In genomic region chr10:58343552-58343951, GRCm38 (mm10) we compare ENCODE assay signal across 29 mouse cellular contexts. TPM values are rescaled to one million over a fixed set of nuclear protein-coding genes. Genes with fewer than 3 reads are reported as not detected.
DNase-seq lines count a peak whose midpoint lies in the region; ATAC-seq and TF ChIP-seq lines count a peak whose summit lies in the region.
"Had no signal": no experiment of that assay in that cellular context is flagged by ENCODE, and none has a peak within 500 bp of the region (broad histone marks: within the 10 kb centered on the region; RNA-seq: fewer than 3 reads in every experiment).

No protein-coding gene starts in this region.

- H3K4me1 ChIP-seq in heart, embryonic 12.5 days (replicated peaks) = peaks cover 48% of the 10 kb centered on the region
- H3K4me1 ChIP-seq in heart, embryonic 11.5 days (ENCODE audit: control insufficient read depth, insufficient read depth, low read length) = peaks cover 24% of the 10 kb centered on the region
- H3K4me1 ChIP-seq in intestine, embryonic 16.5 days (ENCODE audit: control insufficient read depth, insufficient read depth, low read length) = peaks cover 18% of the 10 kb centered on the region
- peaks cover 9% of the 10 kb centered on the region; the same call in 1 of the 2 replicates for H3K4me1 ChIP-seq in intestine, embryonic 15.5 days (replicated peaks)
- peaks cover 24% of the 10 kb centered on the region for H3K4me1 ChIP-seq in lung, embryonic 16.5 days (replicated peaks; ENCODE audit: control insufficient read depth, insufficient read depth, low read length)
- 0 out of 2 replicates have a peak, but pooled peaks cover 2% of the 10 kb centered on the region for H3K4me1 ChIP-seq in stomach, postnatal 0 days (replicated peaks; ENCODE audit: control insufficient read depth, insufficient read depth)
- H3K4me1 ChIP-seq: forebrain, embryonic 15.5 days had no signal

- no peak for ATAC-seq in heart, embryonic 12.5 days (ENCODE audit: insufficient number of reproducible peaks, low FRiP score)
- no peak for ATAC-seq in heart, embryonic 11.5 days (replicated peaks; ENCODE audit: insufficient number of reproducible peaks, low FRiP score, low TSS enrichment)
- ATAC-seq in intestine, embryonic 16.5 days = no peak
- ATAC-seq in intestine, embryonic 15.5 days = no peak
- ATAC-seq in lung, embryonic 16.5 days (ENCODE audit: low read depth) = no peak
- ATAC-seq in stomach, postnatal 0 days (ENCODE audit: low FRiP score, low TSS enrichment) = no peak
- ATAC-seq: CD4-positive, CD25-positive, alpha-beta regulatory T cell, adult 4 months; forebrain, embryonic 15.5 days; midbrain, embryonic 13.5 days; Patski had no signal

- H3K36me3 ChIP-seq in heart, embryonic 12.5 days = 0 out of 2 replicates have a peak, but pooled peaks cover 3% of the 10 kb centered on the region
- H3K36me3 ChIP-seq in heart, embryonic 11.5 days (ENCODE audit: control insufficient read depth, insufficient read depth, low read length) = no peaks in the 10 kb centered on the region
- peaks cover 2% of the 10 kb centered on the region; the same call in 1 of the 2 replicates for H3K36me3 ChIP-seq in intestine, embryonic 16.5 days (ENCODE audit: control insufficient read depth, insufficient read depth, low read length)
- no peaks in the 10 kb centered on the region for H3K36me3 ChIP-seq in intestine, embryonic 15.5 days
- H3K36me3 ChIP-seq in lung, embryonic 16.5 days (ENCODE audit: control insufficient read depth, insufficient read depth, low read length) = 0 out of 2 replicates have a peak, but pooled peaks cover 2% of the 10 kb centered on the region
- no peaks in the 10 kb centered on the region for H3K36me3 ChIP-seq in stomach, postnatal 0 days (ENCODE audit: control insufficient read depth, insufficient read depth, low read length)
- H3K36me3 ChIP-seq: forebrain, embryonic 15.5 days; limb, embryonic 15.5 days had no signal

- no peak for TF ChIP-seq EP300 in stomach, postnatal 0 days (optimal IDR thresholded peaks at IDR 0.05)

- no peak overlapping the region for H3K4me3 ChIP-seq in heart, embryonic 12.5 days
- no peak overlapping the region for H3K4me3 ChIP-seq in heart, embryonic 11.5 days (ENCODE audit: low read depth, low read length)
- no peak overlapping the region for H3K4me3 ChIP-seq in intestine, embryonic 16.5 days (ENCODE audit: low read length)
- H3K4me3 ChIP-seq in intestine, embryonic 15.5 days (replicated peaks) = no peak overlapping the region
- no peak overlapping the region for H3K4me3 ChIP-seq in lung, embryonic 16.5 days (ENCODE audit: low read length)
- H3K4me3 ChIP-seq in stomach, postnatal 0 days (ENCODE audit: low read depth, low read length) = no peak overlapping the region
- H3K4me3 ChIP-seq: embryonic facial prominence, embryonic 10.5 days; forebrain, embryonic 15.5 days; hindbrain, embryonic 13.5 days; limb, embryonic 15.5 days; midbrain, embryonic 13.5 days had no signal

- no peak for DNase-seq in lung, postnatal 14 days
- no peak for DNase-seq in stomach, postnatal 0 days (ENCODE audit: low spot score)
- no peak for DNase-seq in urinary bladder, postnatal 25 days (ENCODE audit: low spot score)
- DNase-seq: adrenal gland, adult 2 months; cerebellum, adult 11-12 months; cerebellum, postnatal 10 days; gastrocnemius, postnatal 14 days; heart, postnatal 14 days; kidney, adult 9 months; kidney, postnatal 36 days; layer of hippocampus, adult 9-11 months; left cerebral cortex, postnatal 4 days; lung, postnatal 10 days; right cerebral cortex, postnatal 25 days; thymus, postnatal 25 days had no signal

- 88% methylated on average over 3 of the region's 3 CpGs for WGBS in heart, embryonic 12.5 days
- 84% methylated on average over 3 of the region's 3 CpGs for WGBS in heart, embryonic 11.5 days (ENCODE audit: insufficient replicate concordance)
- WGBS in intestine, embryonic 16.5 days = 90% methylated on average over 3 of the region's 3 CpGs
- WGBS in intestine, embryonic 15.5 days = 94% methylated on average over 3 of the region's 3 CpGs
- WGBS in lung, embryonic 16.5 days = 81% methylated on average over 3 of the region's 3 CpGs
- 80% methylated on average over 3 of the region's 3 CpGs for WGBS in stomach, postnatal 0 days

- no peak for TF ChIP-seq CTCF in stomach, postnatal 0 days (IDR thresholded peaks at IDR 0.05; ENCODE audit: low read depth)

- peak overlapping the region; percentile 93 for H3K27ac ChIP-seq in heart, embryonic 12.5 days (ENCODE audit: poor library complexity, severe bottlenecking)
- H3K27ac ChIP-seq in heart, embryonic 11.5 days (ENCODE audit: low read depth, low read length) = no peak overlapping the region
- peak overlapping the region; percentile 45; the same call in 1 of the 2 replicates for H3K27ac ChIP-seq in intestine, embryonic 16.5 days (ENCODE audit: low read length)
- no peak overlapping the region for H3K27ac ChIP-seq in intestine, embryonic 15.5 days
- H3K27ac ChIP-seq in lung, embryonic 16.5 days (ENCODE audit: low read length) = peak overlapping the region; percentile 96
- peak overlapping the region; percentile 45; the same call in 1 of the 2 replicates for H3K27ac ChIP-seq in stomach, postnatal 0 days (replicated peaks)
- H3K27ac ChIP-seq: embryonic facial prominence, embryonic 10.5 days; forebrain, embryonic 15.5 days; hindbrain, embryonic 13.5 days; limb, embryonic 15.5 days; liver, embryonic 14.5 days; midbrain, embryonic 13.5 days had no signal

- no peak overlapping the region for H3K4me2 ChIP-seq in heart, embryonic 12.5 days
- no peak overlapping the region for H3K4me2 ChIP-seq in heart, embryonic 11.5 days
- no peak overlapping the region for H3K4me2 ChIP-seq in intestine, embryonic 16.5 days (ENCODE audit: low read depth, low read length)
- no peak overlapping the region for H3K4me2 ChIP-seq in intestine, embryonic 15.5 days (replicated peaks)
- no peak overlapping the region for H3K4me2 ChIP-seq in lung, embryonic 16.5 days (ENCODE audit: low read depth, low read length)
- H3K4me2 ChIP-seq in stomach, postnatal 0 days (replicated peaks; ENCODE audit: low read depth) = no peak overlapping the region
- H3K4me2 ChIP-seq: forebrain, embryonic 15.5 days; hindbrain, embryonic 13.5 days; limb, embryonic 15.5 days; midbrain, embryonic 13.5 days had no signal

- H3K9me3 ChIP-seq in heart, embryonic 12.5 days (replicated peaks) = no peaks in the 10 kb centered on the region; the same call in 1 of the 2 replicates
- H3K9me3 ChIP-seq in heart, embryonic 11.5 days (replicated peaks; ENCODE audit: control insufficient read depth, low read length) = no peaks in the 10 kb centered on the region
- H3K9me3 ChIP-seq in intestine, embryonic 16.5 days (ENCODE audit: control insufficient read depth, low read length) = no peaks in the 10 kb centered on the region
- no peaks in the 10 kb centered on the region for H3K9me3 ChIP-seq in intestine, embryonic 15.5 days
- H3K9me3 ChIP-seq in lung, embryonic 16.5 days (ENCODE audit: control insufficient read depth, low read length) = no peaks in the 10 kb centered on the region
- H3K9me3 ChIP-seq in stomach, postnatal 0 days (ENCODE audit: control insufficient read depth, low read length) = no peaks in the 10 kb centered on the region
- H3K9me3 ChIP-seq: embryonic facial prominence, embryonic 10.5 days; limb, embryonic 15.5 days; megakaryocyte, embryonic 14.5 days had no signal

- H3K9ac ChIP-seq in heart, embryonic 12.5 days = no peak overlapping the region
- H3K9ac ChIP-seq in heart, embryonic 11.5 days (ENCODE audit: low read depth, low read length) = no peak overlapping the region
- no peak overlapping the region for H3K9ac ChIP-seq in intestine, embryonic 16.5 days (ENCODE audit: low read depth, low read length)
- no peak overlapping the region for H3K9ac ChIP-seq in intestine, embryonic 15.5 days
- no peak overlapping the region for H3K9ac ChIP-seq in lung, embryonic 16.5 days (ENCODE audit: low read length)
- H3K9ac ChIP-seq in stomach, postnatal 0 days (ENCODE audit: low read length) = no peak overlapping the region
- H3K9ac ChIP-seq: forebrain, embryonic 15.5 days; hindbrain, embryonic 13.5 days; limb, embryonic 15.5 days; liver, embryonic 14.5 days; midbrain, embryonic 13.5 days had no signal

- no peaks in the 10 kb centered on the region for H3K27me3 ChIP-seq in heart, embryonic 12.5 days (replicated peaks)
- H3K27me3 ChIP-seq in heart, embryonic 11.5 days (ENCODE audit: control insufficient read depth, insufficient read depth, low read length) = no peaks in the 10 kb centered on the region
- no peaks in the 10 kb centered on the region for H3K27me3 ChIP-seq in intestine, embryonic 16.5 days (replicated peaks; ENCODE audit: control insufficient read depth, insufficient read depth, low read length)
- no peaks in the 10 kb centered on the region for H3K27me3 ChIP-seq in intestine, embryonic 15.5 days (replicated peaks)
- no peaks in the 10 kb centered on the region for H3K27me3 ChIP-seq in lung, embryonic 16.5 days (ENCODE audit: control insufficient read depth, insufficient read depth, low read depth, low read length)
- no peaks in the 10 kb centered on the region for H3K27me3 ChIP-seq in stomach, postnatal 0 days (ENCODE audit: control insufficient read depth, insufficient read depth, low read length)
- H3K27me3 ChIP-seq: forebrain, embryonic 15.5 days; hindbrain, embryonic 13.5 days; limb, embryonic 15.5 days; megakaryocyte, embryonic 14.5 days; midbrain, embryonic 13.5 days; Patski had no signal

RNA-seq across cellular contexts. Expression of gene Lims1, which starts 20.3 kb away (rescaled TPM):
- 160 and 161 TPM in 2 replicates for polyA plus RNA-seq in heart, embryonic 12.5 days (2016; fragmentation: Nextera tagmentation; extraction: Ambion mirVana)
- polyA plus RNA-seq in heart, embryonic 11.5 days (2014; fragmentation: Nextera tagmentation; extraction: Ambion mirVana) = 120 and 125 TPM in 2 replicates
- 120 and 124 TPM in 2 replicates for polyA plus RNA-seq in intestine, embryonic 16.5 days (2015; fragmentation: Nextera tagmentation; extraction: Ambion mirVana)
- 131 and 143 TPM in 2 replicates for polyA plus RNA-seq in intestine, embryonic 15.5 days (2015; fragmentation: Nextera tagmentation; extraction: Ambion mirVana)
- 231 and 237 TPM in 2 replicates for polyA plus RNA-seq in lung, embryonic 16.5 days (2015; fragmentation: Nextera tagmentation; extraction: Ambion mirVana)
- 101 and 111 TPM in 2 replicates for polyA plus RNA-seq in stomach, postnatal 0 days (2015; fragmentation: Nextera tagmentation; extraction: Ambion mirVana)

Comparison
In these comparisons a context has a peak if more than half of its experiments do, and no peak if none do; other contexts are left out.
1. H3K27ac ChIP-seq: peak in heart, embryonic 12.5 days (single experiment), intestine, embryonic 16.5 days (single experiment), lung, embryonic 16.5 days (single experiment) and stomach, postnatal 0 days (single experiment); none in heart, embryonic 11.5 days (single experiment) and intestine, embryonic 15.5 days (single experiment).